In the genomic region with DNA sequence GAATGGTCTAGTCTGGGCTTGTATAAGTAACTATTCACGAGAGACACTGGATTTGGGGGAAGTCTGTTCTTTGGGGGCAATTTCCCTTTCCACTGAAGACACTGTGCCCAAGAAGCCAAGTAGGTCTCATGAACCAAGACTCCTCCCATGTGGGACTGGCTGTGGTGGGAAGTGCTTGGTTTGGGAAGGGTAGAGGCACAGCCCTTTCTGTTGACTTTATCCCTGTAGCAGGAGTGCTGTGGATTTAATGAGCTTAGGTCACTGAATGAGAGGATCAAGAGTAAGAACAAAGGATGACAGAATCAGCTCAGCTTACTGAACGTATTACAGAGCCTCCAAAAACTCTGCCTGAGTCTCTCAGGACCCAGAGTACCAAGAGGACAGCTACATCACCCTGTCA, we compare ENCODE assay signal across 17 mouse cellular contexts.
"Had no signal": no experiment of that assay in that cellular context is flagged by ENCODE, and none has a peak within 500 bp of the region (broad histone marks: within the 10 kb centered on the region; RNA-seq: fewer than 3 reads in every experiment).

No protein-coding gene starts in this region.

- H3K4me1 ChIP-seq: midbrain, embryonic 15.5 days; neural tube, embryonic 13.5 days had no signal

- H3K27ac ChIP-seq: intestine, embryonic 15.5 days; kidney, embryonic 15.5 days; left cerebral cortex, adult 2 months; liver, embryonic 13.5 days; macrophage; midbrain, embryonic 15.5 days; neural tube, embryonic 13.5 days; stomach, postnatal 0 days had no signal

- H3K9me3 ChIP-seq: intestine, embryonic 15.5 days; kidney, embryonic 15.5 days; liver, embryonic 13.5 days; midbrain, embryonic 15.5 days; neural tube, embryonic 13.5 days had no signal

- H3K36me3 ChIP-seq: intestine, embryonic 15.5 days; kidney, embryonic 15.5 days; liver, embryonic 13.5 days; midbrain, embryonic 15.5 days; neural tube, embryonic 13.5 days had no signal

- DNase-seq: kidney, adult 11 months; kidney, adult 8-10 months; kidney, postnatal 10 days; kidney, postnatal 36 days; liver, embryonic 13.5 days; lung, adult 2 months; right cerebral cortex, postnatal 14 days; right cerebral cortex, postnatal 4 days; thymus, postnatal 36 days had no signal

- ATAC-seq: intestine, embryonic 15.5 days; midbrain, embryonic 15.5 days had no signal

- H3K9ac ChIP-seq: intestine, embryonic 15.5 days; kidney, embryonic 15.5 days; liver, embryonic 13.5 days; midbrain, embryonic 15.5 days; neural tube, embryonic 13.5 days had no signal

- H3K27me3 ChIP-seq: intestine, embryonic 15.5 days; kidney, embryonic 15.5 days; liver, embryonic 13.5 days; midbrain, embryonic 15.5 days; neural tube, embryonic 13.5 days had no signal

- H3K4me2 ChIP-seq: intestine, embryonic 15.5 days; kidney, embryonic 15.5 days; liver, embryonic 13.5 days; midbrain, embryonic 15.5 days; neural tube, embryonic 13.5 days had no signal

- H3K4me3 ChIP-seq: intestine, embryonic 15.5 days; kidney, embryonic 15.5 days; left cerebral cortex, adult 2 months; liver, embryonic 13.5 days; midbrain, embryonic 15.5 days; myocyte; neural tube, embryonic 13.5 days had no signal
